Mouse (Mus musculus) heart, embryonic 10.5 days (tissue): ENCODE data around the gene Afap1l2. TPM values are rescaled to one million over a fixed set of nuclear protein-coding genes. Genes with fewer than 3 reads are reported as not detected.

ENCODE experiments used
- DNase-seq: peaks from one replicate; pipeline ENCODE4 v3.0.0-alpha.2; 2017; ENCODE audit warnings: low spot score
- H3K27ac ChIP-seq: fragments of 300-500 bp; sonication (generic); 2 replicates; pipeline ENCODE4 v1.5.1; 2016; ENCODE audit warnings: mild to moderate bottlenecking
- H3K27me3 ChIP-seq: fragments of 300-500 bp; sonication (generic); 2 replicates; pipeline ENCODE4 v1.6.1; 2016; ENCODE audit warnings: mild to moderate bottlenecking; ENCODE audit not compliant: poor library complexity, insufficient read depth, severe bottlenecking
- H3K36me3 ChIP-seq: fragments of 300-500 bp; sonication (generic); 2 replicates; pipeline ENCODE4 v1.6.1; 2016; ENCODE audit warnings: mild to moderate bottlenecking, moderate library complexity
- H3K4me1 ChIP-seq: fragments of 300-500 bp; sonication (generic); 2 replicates; pipeline ENCODE4 v1.6.1; 2016; ENCODE audit warnings: mild to moderate bottlenecking
- H3K4me3 ChIP-seq: fragments of 300-500 bp; sonication (generic); 2 replicates; pipeline ENCODE4 v1.5.1; 2016; ENCODE audit warnings: mild to moderate bottlenecking, moderate library complexity
- H3K9me3 ChIP-seq: fragments of 300-500 bp; sonication (generic); 2 replicates; pipeline ENCODE4 v1.6.1; 2016; ENCODE audit warnings: mild to moderate bottlenecking, moderate library complexity
- WGBS: fragments of 180-500 bp; shearing (Covaris S2); methylation state at CpG from one replicate; pipeline ENCODE4 v1.1.7; 2016; 5-methylcytosine and 5-hydroxymethylcytosine counted together
- polyA plus RNA-seq: library from polyadenylated mRNA; unstranded; fragments of >200 nt; fragmentation: Nextera tagmentation; extraction: Ambion mirVana; gene quantifications from 2 replicates; pipeline ENCODE4 v1.2.1, GENCODE M21; 2016

Gene Afap1l2
- polyA plus RNA-seq, 1 experiment from 2014 or later, result 1.6 TPM

DNA sequence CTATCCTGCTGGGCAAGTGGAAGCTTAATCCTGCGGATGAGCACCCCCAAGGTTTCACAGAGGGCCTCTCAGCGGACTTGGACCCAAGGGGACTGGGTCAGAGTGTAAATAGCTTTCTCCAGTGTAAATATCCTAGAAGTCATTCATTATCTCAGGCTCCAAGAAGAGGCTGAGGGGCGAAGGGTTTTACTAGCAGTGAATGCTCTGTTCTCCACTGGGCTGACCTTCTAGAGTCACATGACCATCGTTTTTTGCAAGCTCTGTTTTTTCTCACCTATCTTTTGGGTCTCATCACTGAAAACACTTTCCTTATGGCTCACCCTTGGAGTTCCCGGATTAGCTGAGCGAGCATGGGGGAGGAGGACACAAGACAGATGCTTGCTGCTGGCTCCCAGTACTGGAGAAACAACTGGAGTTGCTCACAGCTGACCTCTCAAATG lies 49.4 kb downstream of the Afap1l2 start:
- 36% methylated on average over 6 of the region's 6 CpGs for WGBS
- no peak overlapping the region for H3K4me3 ChIP-seq

DNA sequence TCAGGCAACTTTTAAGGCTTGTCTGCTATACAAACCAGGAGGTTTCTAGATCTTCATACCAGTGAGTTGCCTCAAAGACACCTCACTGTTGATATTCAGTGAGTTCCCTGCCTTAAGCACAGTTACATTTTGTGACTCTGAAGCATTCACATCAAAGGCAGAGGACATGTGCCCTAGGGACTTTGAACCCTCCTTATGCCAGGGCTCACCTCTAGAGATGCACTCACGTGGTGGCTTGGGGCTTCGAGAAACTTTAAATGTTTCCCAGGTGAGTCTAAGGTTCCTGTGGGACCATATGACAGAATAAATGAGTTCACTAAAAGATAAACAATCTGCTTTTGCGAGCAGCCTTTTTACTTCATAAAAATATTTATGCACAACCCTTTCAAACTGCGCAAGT lies 50.0 kb downstream of the Afap1l2 start:
- Histone ChIP-seq H3K4me3 (no peak overlapping the region), H3K27ac (no peak overlapping the region), H3K36me3 (no peaks in the 10 kb centered on the region), H3K9me3 (no peaks in the 10 kb centered on the region), H3K27me3 (no peaks in the 10 kb centered on the region), H3K4me1 (peaks cover 18% of the 10 kb centered on the region)
- DNase-seq, result no peak
- 87% methylated on average over 4 of the region's 4 CpGs for WGBS

More for the DNA sequence above, 49.4 kb downstream of the Afap1l2 start:
- no peaks in the 10 kb centered on the region for H3K9me3 ChIP-seq
- no peaks in the 10 kb centered on the region for H3K27me3 ChIP-seq
- H3K27ac ChIP-seq, result no peak overlapping the region
- H3K36me3 ChIP-seq, result no peaks in the 10 kb centered on the region
- DNase-seq, result no peak
- H3K4me1 ChIP-seq, result peaks cover 18% of the 10 kb centered on the region

DNA sequence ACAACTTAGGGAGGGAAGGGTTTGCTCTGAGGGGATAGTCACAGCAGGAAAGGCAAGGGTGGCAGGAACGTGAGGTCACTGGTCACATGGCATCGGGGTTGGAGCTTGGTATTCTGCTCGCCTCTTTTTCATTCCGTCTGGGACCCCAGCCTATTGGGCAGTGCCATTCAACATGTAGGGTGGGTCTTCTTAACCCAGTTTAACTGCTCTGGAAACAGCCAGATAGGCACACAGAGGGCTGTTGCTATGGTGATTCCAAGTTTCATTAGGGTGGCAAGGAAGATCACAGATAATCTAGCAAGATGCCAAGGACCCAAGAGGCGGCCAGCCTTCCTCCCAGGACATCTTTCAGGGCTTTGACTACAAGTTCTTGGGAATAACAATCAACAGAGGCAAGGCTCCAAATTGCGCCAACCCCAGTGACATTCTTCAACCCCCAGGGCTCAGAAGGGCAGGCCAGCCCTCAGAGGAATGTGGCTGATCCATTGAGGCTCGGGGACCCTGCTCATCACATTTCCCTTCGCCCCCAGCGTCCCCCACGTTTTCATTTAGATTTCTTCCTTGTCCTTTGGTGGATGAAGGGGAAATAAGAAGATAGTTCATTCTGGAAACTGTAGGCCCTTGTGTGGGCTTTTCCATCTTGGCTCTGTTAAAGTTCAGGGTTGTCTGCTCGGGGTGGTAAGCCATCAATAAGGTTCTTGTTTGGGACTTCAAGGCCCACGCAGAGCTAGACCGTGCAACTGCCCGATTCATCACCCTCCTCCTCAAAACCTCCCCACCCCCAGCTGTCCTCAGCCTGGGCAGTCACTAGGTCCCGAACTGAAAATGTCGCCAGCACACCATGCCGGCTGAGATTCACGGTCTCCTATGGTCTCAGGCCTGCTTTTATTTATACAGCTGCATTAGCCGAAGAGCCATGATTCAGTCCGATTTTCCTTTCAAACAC lies 52.2 kb downstream of the Afap1l2 start:
- 76% methylated on average over 20 of the region's 20 CpGs for WGBS
- no peak for DNase-seq
- Histone ChIP-seq H3K27ac (no peak overlapping the region), H3K4me1 (peaks cover 18% of the 10 kb centered on the region), H3K9me3 (no peaks in the 10 kb centered on the region), H3K36me3 (no peaks in the 10 kb centered on the region), H3K4me3 (no peak overlapping the region), H3K27me3 (no peaks in the 10 kb centered on the region)

DNA sequence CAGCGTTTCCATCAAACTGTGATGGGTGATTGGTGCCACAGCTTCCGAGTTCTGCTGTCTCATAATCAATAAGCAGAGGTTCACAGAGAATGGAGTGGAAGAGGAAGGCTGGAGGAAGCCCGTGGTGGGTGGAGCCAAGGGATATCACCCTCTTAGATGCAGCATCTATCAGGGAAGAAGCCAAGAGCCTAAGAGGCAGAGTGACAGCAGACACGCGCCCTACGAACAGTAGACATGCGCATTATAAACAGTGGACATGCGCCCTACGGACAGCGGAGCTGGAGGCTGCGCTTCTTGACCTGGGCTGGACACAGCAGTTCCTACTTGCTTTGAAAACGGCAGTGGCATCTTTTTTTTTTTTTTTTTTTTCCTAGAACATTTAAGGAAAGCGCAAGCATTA lies 53.2 kb downstream of the Afap1l2 start:
- no peak for DNase-seq
- Histone ChIP-seq H3K4me3 (no peak overlapping the region), H3K36me3 (no peaks in the 10 kb centered on the region), H3K9me3 (no peaks in the 10 kb centered on the region), H3K4me1 (peaks cover 21% of the 10 kb centered on the region), H3K27ac (no peak overlapping the region), H3K27me3 (no peaks in the 10 kb centered on the region)
- 86% methylated on average over 13 of the region's 13 CpGs for WGBS

DNA sequence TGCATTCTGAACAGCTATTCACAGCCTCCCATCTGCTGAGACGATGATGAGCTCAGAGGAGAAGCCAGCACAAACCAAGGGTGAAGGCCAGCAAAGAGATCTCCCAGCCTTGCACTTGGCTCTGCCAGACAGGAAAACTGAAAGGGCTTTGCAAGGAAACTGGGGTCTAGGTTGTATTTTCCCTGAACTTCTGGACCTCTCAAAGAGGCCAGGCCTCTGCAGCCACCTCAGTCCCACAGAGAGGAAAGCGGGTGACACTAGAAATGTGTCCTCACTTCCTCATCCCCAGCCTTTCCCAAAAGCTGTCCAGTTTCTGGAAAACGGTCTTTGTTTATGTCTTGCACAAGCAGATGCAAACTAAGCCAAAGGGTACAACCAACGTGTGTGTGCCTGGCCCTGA lies 54.2 kb downstream of the Afap1l2 start:
- DNase-seq, result no peak
- H3K27me3 ChIP-seq, result no peaks in the 10 kb centered on the region

DNA sequence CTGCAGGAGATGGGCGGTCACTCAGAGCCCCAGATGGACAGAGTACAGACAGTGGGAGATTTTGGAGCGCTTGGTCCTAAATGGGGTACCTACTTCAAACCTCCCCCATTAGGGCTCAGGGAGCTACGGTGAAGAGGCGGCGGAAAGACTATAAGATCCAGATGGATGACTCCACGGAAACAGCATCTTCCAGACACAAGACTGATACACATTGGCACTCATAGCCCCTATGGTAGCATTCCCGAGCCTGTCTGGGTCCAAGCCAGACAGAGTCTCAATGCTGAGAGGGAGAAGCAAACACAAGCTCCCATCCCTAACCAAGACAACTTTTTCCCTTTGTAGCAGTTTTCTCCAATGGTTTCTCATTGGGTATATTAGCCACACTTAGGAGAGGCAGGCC lies 57.2 kb downstream of the Afap1l2 start:
- no peak for DNase-seq
- H3K27me3 ChIP-seq, result no peaks in the 10 kb centered on the region
- H3K27ac ChIP-seq, result no peak overlapping the region
- H3K36me3 ChIP-seq, result no peaks in the 10 kb centered on the region
- H3K4me1 ChIP-seq, result peaks cover 12% of the 10 kb centered on the region; the same call in 1 of the 2 replicates
- no peaks in the 10 kb centered on the region for H3K9me3 ChIP-seq
- 81% methylated on average over 7 of the region's 7 CpGs for WGBS
- no peak overlapping the region for H3K4me3 ChIP-seq

More for the DNA sequence above, 54.2 kb downstream of the Afap1l2 start:
- WGBS, result 77% methylated on average over 4 of the region's 4 CpGs
- no peak overlapping the region for H3K27ac ChIP-seq
- peaks cover 13% of the 10 kb centered on the region for H3K4me1 ChIP-seq
- no peaks in the 10 kb centered on the region for H3K36me3 ChIP-seq
- H3K9me3 ChIP-seq, result no peaks in the 10 kb centered on the region
- H3K4me3 ChIP-seq, result no peak overlapping the region

DNA sequence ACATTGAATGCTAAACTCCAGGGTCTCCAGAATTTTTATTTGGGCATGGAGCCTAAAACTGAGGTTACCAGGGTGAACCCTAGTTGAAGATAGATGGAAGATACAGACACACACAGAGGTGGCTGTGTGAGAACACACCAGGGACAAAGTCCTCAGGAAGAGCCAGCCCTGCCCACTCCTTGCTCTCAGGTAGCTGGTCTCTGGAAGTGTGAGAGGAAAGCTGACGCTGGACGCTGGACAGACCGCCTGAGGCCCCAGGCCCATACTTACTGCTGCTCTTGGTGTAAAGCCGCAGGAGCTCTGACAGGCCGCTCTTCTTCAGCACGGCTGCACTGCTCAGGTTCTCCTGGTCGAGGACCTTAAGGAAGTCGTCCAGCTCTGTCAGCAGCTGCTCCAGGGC lies 58.2 kb downstream of the Afap1l2 start:
- Histone ChIP-seq H3K27me3 (no peaks in the 10 kb centered on the region), H3K4me1 (peaks cover 14% of the 10 kb centered on the region; the same call in 1 of the 2 replicates), H3K27ac (no peak overlapping the region; the same call in 1 of the 2 replicates), H3K9me3 (no peaks in the 10 kb centered on the region), H3K36me3 (no peaks in the 10 kb centered on the region), H3K4me3 (no peak overlapping the region)
- no peak for DNase-seq
- WGBS, result 55% methylated on average over 8 of the region's 8 CpGs

DNA sequence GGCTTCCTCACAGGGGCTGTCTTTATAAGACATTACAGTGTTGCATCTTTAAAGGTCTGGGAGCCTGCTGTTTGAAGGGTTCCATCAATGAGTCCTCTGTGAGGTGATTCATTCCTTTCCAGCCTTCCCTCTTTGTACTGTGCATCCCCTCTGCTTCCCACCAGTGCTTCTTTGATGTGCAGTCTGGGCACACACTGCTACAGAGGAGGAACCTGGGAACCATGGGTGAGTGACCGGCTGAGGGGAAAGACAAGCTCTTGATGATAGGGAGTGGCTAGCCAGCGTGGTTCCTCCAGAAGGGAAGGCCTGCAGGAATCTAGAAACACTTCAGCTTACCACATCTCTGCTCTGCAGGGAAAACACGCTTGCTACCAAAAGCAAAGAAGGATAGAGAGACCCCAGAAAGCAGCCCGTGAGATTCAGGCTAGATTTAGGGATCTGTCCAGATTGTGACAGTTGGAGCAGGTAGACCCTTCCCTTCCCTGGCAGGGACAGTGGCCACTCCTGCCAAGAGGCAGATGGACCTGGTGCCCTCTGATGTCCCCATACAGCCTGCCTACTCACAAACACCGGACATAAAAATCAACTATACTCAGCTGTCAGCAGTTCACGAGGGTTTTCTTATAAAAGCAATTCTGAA lies 59.9 kb downstream of the Afap1l2 start:
- WGBS, result 59% methylated on average over 6 of the region's 6 CpGs
- no peak for DNase-seq
- Histone ChIP-seq H3K27me3 (no peaks in the 10 kb centered on the region), H3K36me3 (no peaks in the 10 kb centered on the region), H3K9me3 (no peaks in the 10 kb centered on the region), H3K4me3 (no peak overlapping the region), H3K27ac (no peak overlapping the region), H3K4me1 (0 out of 2 replicates have a peak, but pooled peaks cover 13% of the 10 kb centered on the region)

DNA sequence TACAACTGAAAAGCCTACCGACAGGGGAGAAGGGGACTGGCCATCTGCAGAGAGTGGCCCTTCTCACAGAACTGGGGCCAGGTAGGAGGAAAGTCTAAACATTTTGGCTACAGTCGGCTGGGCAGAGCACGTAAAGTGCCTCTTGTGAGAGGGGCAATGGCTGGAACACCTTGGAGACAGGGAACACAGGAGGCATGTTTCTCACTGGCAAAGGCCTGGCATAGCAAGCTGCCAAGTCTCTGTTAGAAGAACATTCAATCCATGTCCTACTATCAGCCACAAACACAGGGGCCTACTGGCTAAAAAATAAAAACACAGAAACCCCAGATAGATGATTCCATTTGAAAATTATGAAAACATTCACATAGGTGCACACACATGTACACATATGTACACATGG lies 61.3 kb downstream of the Afap1l2 start:
- no peak overlapping the region for H3K27ac ChIP-seq
- H3K9me3 ChIP-seq, result no peaks in the 10 kb centered on the region
- no peak for DNase-seq
- H3K36me3 ChIP-seq, result no peaks in the 10 kb centered on the region
- no peaks in the 10 kb centered on the region for H3K27me3 ChIP-seq
- H3K4me3 ChIP-seq, result no peak overlapping the region
- 0 out of 2 replicates have a peak, but pooled peaks cover 13% of the 10 kb centered on the region for H3K4me1 ChIP-seq
- WGBS, result 85% methylated on average over 3 of the region's 3 CpGs

DNA sequence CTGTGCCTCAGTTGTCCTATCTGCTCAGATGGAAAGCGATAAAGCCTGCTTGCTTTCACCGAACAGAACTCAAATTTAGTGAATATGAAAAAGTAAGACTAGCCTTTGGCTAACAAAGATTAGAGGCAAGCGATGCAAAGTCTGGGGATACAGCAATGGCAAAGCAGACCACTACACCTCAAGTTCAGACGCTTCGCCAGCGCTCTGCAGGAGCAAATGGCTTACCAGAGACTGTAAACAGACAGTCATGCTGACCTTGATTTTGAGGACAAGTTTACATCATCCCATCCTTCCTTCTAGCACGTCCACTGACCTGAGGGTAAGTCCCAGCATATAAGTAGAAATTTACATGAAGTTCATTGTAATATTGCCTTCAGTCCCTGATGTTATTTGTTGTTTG lies 61.8 kb downstream of the Afap1l2 start:
- no peak overlapping the region for H3K27ac ChIP-seq
- whole genome bisulfite sequencing, result 87% methylated on average over 7 of the region's 7 CpGs
- H3K27me3 ChIP-seq, result no peaks in the 10 kb centered on the region
- H3K4me3 ChIP-seq, result no peak overlapping the region
- no peaks in the 10 kb centered on the region for H3K9me3 ChIP-seq
- no peaks in the 10 kb centered on the region for H3K36me3 ChIP-seq
- DNase-seq, result no peak
- 0 out of 2 replicates have a peak, but pooled peaks cover 14% of the 10 kb centered on the region for H3K4me1 ChIP-seq

DNA sequence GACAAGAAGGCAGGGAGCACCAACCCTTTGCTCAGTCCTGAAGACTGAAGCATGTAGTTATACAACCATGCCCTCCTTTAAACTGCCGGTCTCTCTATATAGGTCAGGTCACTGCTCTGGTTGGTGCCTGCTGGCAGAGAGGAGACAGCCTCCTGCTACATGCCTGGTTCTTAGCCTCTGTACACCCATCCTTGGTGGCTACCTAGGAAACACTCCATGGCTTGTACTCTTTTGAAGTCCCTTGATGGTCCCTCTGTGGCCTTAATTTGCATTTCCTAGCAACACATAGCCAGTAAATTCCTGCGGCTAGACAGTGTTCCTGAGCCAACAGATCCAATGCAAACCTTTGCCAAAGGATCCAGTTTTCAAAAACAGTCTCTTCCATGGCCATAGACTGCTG lies 62.4 kb downstream of the Afap1l2 start:
- Histone ChIP-seq H3K4me3 (no peak overlapping the region), H3K27me3 (no peaks in the 10 kb centered on the region), H3K36me3 (no peaks in the 10 kb centered on the region), H3K27ac (no peak overlapping the region), H3K9me3 (no peaks in the 10 kb centered on the region), H3K4me1 (peaks cover 18% of the 10 kb centered on the region)
- no peak for DNase-seq
- WGBS, result 91% methylated on average over 2 of the region's 2 CpGs

DNA sequence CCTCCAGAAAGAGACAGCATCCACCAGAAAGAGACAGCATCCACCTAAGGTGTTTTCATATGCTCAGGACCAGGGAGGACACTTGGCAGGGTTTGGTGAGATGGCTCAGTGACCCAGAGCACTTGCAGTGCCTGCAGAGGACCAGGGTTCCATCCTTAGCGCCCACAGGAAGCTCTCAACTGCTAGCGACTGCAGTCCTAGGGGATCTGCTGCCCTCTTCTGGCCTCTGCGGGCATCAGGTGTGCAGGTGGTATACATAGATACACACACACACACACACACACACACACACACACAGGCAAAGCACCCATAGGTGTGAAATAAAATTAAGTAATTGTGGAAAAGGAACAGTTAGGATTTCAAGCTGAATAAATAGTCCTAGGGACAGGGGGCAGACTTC lies 63.2 kb downstream of the Afap1l2 start:
- H3K4me3 ChIP-seq, result no peak overlapping the region
- WGBS, result 92% methylated on average over 3 of the region's 3 CpGs

DNA sequence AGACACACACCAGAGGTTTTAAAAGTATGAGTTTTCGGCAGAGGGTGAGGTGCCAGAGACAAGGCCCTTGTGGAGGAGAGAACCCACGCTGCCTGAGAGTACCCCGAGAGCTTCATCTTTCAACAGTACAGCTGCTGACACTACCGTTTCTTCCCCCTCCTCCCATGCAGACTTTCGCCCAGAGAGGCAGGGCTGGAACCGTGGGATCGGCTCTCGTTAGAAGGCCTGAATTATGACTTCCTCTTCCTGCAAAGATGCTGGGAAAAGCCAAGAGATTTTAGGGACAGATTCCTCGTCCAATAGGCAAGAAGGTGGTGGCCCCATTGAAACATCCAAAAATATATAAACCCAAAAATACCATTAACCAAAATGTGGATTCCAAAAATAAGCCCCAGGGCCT lies 63.8 kb downstream of the Afap1l2 start:
- no peaks in the 10 kb centered on the region for H3K9me3 ChIP-seq
- 83% methylated on average over 9 of the region's 9 CpGs for WGBS
- H3K4me1 ChIP-seq, result peaks cover 26% of the 10 kb centered on the region
- H3K27me3 ChIP-seq, result no peaks in the 10 kb centered on the region
- H3K27ac ChIP-seq, result no peak overlapping the region
- no peak overlapping the region for H3K4me3 ChIP-seq
- no peaks in the 10 kb centered on the region for H3K36me3 ChIP-seq
- no peak for DNase-seq

More for the DNA sequence above, 63.2 kb downstream of the Afap1l2 start:
- H3K4me1 ChIP-seq, result peaks cover 21% of the 10 kb centered on the region
- DNase-seq, result no peak
- no peaks in the 10 kb centered on the region for H3K9me3 ChIP-seq
- no peaks in the 10 kb centered on the region for H3K27me3 ChIP-seq
- no peaks in the 10 kb centered on the region for H3K36me3 ChIP-seq
- no peak overlapping the region for H3K27ac ChIP-seq
